Mouse (Mus musculus): ENCODE measurements around the gene Mpped2.

Gene Mpped2

DNA sequence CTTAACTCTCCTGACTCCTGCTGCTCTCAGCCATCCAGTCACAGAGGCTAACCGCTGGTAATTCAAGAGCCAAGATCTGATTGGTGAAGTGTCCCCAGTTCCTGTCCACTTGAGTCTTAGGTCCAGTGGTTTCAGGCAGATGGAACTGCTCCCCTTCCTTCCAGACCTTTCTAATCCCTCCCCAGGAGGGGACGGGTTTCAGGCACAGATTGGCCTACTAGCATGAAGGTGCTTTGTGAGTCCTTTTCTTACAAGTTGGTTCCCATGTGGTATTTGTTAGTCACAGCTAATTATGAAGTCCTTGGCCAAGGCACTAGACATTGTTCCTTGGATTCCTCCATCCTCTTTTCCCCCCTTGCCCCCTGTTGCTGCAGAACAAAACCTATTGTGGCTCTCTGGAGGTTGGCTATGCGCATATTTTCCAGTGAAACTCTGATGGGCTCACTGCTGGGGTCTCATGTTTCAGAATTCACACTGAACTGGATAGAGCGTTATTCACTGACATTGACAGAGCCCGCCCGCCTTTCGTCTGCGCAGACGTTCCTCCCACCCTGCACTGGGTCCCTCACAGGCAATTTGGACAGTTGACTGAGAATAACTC lies 163.4 kb downstream of the Mpped2 start:
- CTCF ChIA-PET = no interaction called here

DNA sequence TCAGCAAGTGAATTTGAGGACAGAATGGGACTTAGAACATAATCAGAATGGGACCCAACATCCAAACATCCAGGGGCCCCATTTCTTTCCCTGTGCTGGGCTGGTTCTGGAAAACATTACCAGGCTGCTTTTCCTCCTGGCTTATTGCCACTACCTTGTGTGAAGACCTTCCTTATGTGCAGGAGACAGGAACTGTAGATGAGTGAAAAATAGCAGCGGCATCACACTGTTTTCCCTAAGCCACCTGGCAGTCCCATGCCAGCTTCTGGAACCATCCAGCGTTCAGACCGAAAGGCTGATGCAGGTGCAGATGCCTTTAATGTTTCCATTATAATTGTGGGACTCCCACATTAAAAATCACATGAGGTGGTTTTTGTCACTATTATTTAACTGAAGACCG lies 164.2 kb downstream of the Mpped2 start:
- CTCF ChIA-PET = no interaction called here

DNA sequence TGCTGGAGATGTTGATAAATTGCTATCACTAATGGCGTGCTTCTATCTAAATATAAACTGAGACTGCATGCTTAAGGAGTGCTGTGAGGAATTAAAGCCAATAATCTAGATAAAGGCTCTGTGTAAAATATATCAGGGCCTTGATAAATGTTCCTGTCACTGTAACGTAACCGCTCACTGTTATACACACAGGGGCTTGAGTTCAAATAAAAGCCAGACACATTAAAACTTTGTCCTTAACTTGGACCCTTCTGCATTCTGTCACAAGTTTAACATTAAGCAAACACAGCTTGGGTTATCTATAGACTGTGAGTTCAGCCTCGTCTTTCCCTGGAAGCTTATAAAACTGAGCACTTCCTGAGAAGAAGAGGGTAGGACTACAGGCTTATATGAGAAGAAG lies 164.6 kb downstream of the Mpped2 start:
- CTCF ChIA-PET = no interaction called here

DNA sequence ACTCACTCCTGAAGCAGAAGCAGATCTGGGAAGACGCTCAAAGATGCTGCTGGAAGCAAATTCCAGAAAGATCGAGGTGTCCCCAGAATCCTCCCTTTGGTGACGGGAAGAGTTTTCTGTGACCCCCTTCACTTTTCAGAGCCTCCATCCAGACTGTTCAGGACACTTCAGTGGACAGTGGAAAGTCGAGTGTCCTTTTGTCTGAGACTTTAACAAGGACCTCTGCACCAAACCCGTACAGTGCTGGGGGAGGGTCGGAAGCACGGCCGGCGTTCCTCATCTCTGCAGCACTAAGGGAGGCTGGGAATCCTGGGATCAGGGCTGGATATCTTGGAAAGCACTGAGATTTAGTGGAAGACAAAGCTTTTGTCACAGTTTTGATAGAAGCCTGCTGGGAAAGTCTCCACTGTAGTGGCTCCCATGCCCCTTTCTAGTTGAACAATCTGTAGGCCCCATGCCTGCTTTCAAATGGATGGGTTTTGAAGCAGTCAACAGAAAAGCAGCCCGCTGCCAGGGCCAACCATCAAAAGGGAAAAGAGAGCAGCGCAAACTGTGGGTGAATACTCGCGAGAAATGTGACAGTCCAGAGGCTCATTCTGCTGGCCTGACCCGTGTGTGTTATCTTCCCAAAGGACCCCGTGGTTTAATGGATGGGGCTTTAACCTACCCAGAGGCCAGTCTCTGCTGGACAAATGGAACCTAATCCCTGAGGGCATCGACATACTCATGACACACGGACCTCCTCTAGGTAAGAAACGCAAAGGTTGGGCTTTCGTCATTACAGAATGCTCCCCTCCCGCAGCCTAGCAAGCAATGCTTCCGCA lies 168.0 kb downstream of the Mpped2 start:
- CTCF ChIA-PET = no interaction called here

DNA sequence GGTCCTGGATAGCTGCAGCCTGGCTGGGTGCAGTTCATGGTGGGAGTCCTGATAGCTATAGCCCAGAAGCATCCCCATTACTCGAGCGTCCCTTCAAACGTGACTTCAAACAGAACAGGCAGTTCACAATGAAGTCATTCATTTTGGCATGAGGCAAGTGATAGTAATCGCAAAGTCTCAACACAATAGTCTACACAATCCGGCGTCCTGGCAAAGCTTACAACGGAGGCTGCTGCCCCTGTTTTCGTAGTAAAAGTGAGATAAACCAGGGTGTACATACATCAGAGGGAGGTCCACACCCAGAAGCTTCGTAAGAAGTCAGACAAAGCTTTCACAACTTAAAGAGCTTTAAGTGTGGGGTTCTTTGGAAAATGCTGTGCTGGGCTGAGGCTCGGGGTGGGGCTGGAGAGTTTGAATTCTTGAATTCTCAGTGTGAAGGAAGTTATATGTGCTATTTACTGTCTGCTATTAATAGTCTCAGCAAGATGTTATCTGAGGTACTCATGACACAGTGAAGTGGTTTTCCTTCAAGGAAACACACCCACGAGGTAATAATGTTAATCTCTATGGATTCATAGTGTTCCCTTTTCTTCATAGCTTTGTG lies 170.1 kb downstream of the Mpped2 start:
- CTCF ChIA-PET = no interaction called here

DNA sequence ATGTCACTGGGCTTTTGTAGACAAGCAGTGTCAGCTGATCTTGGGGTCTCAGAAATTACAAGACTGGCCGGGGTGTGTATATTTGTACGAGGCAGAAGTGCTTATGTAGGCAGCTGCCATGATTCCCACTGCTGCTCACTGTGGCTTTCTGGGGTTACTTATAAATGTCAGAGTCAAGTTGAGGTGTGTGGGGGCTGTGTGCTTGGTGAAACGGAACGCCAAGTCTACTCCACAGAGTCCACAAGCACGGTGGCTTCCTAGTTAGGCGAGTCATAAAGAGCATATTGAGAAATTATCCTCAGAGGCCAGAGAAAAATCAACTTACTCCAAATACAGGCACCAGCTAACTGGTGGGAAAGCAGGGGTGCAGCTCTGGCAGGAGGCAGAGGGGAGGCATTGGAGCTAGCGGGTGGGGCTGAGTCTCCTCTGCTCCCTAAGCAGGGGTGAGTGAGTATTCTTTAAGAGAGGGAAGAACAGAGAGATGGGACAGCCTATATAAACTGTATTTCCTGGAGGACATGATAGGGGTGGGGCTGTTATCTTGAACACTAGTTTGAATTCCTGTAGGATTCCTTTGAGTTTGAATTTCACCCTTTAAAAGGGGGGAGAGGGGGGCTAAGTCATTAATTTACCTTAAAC lies 172.2 kb downstream of the Mpped2 start:
- CTCF ChIA-PET = no interaction called here

DNA sequence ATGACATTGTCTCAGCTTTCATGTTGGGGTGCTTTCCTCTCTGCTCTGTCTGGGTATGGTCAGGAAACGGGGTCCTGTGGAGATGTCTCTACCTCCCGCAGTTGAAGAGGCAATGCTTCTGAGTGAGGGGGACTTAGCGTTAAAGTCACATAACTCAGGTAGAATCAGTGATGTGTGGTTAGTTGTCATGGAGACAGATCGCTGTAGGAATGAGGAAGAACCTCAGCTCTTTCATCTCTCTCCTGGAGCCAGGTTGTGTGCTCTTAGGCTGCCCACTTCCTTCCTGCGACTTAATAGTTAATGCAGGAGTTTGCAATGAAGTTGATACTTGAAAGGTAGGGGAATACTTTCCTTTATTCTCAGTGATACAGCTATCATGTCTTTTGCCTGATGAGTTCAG lies 173.2 kb downstream of the Mpped2 start:
- CTCF ChIA-PET = no interaction called here

DNA sequence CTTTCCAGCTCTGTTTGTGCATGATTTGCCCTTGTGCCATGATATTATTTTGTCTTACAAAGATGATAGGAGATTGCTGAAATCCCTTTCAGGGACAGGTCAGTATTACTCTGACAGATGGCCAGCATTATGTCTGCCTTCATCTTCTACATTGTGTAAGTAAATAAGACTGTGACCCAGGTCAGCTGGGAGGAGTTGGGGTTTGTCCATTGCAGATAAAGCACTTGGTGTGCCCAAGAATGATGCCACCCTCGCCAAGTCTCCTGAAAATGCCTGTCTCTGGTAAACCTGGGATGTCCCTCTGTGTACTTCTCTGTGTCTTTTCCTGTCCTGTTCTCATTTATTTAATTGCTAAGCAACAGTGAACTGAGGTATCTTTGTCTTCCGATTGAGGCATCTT lies 177.8 kb downstream of the Mpped2 start:
- CTCF ChIA-PET = no interaction called here

DNA sequence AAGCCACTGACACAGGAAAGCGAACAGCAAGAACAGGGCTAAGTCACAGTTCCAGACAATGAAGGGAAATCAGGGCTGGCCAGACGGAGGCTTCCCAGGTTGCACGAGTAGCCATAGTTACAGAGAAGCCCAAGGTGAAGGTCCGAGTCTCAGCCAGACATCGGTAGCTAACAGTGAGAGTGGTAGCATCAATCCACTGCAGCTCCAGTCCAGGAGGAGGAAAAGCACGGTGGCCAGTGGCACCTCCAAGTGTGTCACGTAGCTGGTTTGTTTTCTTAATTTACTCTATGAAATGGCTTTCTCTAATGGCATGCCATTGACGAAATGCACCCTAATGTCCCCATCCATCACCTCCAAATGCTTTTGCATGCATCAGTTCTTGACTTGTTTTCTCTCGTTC lies 180.1 kb downstream of the Mpped2 start:
- CTCF ChIA-PET = no interaction called here

DNA sequence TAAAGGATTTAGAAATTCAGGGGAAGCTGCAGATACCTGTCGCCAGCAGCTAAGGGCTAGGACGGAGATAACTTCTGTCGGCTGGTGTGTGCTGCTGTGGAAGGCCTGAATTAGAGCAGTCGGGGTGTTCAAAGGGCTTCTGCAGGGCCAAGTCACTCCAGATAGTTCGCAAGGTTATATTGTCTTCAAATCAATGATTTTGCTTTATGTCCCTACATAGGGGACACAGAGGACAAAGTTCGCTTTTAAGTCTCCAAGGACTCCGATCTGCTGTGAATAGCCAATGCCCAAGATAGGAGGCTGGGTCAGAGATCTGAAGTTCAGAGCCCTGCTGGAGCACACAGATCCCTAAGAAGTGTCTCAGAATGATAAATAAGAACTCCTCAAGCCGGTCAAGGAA lies 190.3 kb downstream of the Mpped2 start:
- CTCF ChIA-PET = no interaction called here

DNA sequence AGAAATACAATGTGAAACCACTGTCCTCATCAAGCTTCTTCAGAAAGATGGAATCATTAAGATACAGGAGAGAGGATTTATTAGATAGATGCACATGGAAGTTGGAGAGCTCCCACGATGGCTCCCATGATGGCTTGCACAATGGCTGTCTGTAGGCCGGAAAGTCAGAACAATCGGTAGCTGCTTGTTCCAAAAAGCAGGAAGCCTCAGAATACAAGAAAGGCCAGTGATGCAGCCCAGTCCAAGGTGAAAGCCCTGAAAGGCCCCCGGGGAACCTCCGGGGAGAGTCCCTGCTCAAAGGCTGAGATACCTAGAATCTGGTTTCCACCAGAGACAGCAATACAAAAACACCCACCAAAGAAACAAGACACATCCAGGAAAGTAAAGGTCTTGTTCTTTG lies 195.1 kb downstream of the Mpped2 start:
- CTCF ChIA-PET = no interaction called here

DNA sequence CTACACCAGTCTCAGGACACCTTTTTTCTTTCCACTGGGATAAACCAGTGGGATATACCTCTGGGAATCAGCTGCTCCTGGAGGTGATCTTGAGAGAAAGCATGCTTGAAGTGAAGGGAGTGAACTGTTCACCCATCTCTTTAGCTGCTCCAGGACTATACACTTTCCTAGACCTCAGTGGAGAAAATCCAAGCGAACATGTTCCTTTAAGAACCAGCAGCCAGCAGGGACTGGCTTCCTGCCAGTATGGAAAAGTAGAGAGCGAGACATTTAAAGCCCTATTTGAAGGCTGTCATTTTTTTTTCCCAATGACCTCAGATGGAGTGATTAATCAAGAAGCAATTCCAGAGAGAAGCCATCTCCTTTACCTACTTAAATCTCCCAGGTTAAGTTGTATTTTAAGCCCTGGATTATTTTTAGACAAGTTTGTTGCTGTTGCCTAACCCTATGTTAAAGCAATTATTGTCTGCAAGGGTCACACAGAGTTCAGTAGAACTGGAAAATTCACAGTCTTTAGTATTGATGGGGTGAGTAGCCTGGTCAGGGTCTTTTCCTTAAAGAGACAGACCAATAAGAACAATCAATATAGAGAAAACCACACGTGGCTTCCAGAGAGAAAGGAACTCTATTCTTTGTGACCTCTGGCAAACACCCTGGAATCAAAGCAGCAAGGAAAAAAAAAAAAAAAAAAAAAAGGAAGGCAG lies 196.4 kb downstream of the Mpped2 start:
- CTCF ChIA-PET = no interaction called here

DNA sequence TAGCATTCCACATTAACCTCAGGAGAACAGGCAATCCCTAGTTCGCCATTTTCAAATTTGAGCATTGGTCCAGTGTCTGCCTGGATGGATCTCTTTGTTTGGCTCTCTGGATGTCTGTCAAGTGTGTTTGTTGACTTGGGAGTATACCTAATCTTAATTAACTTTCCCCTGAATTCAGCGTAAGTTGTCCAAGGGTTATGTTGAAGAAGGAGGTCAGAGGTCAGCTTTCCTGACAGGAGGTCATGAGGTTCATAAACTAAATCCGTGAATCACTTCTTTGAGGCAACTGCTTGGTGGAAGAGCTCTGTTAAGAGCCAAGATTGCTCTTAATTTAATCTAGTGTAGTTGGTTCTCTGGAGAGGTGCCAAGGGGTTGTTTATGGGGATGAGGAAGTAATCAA lies 200.3 kb downstream of the Mpped2 start:
- CTCF ChIA-PET = no interaction called here

DNA sequence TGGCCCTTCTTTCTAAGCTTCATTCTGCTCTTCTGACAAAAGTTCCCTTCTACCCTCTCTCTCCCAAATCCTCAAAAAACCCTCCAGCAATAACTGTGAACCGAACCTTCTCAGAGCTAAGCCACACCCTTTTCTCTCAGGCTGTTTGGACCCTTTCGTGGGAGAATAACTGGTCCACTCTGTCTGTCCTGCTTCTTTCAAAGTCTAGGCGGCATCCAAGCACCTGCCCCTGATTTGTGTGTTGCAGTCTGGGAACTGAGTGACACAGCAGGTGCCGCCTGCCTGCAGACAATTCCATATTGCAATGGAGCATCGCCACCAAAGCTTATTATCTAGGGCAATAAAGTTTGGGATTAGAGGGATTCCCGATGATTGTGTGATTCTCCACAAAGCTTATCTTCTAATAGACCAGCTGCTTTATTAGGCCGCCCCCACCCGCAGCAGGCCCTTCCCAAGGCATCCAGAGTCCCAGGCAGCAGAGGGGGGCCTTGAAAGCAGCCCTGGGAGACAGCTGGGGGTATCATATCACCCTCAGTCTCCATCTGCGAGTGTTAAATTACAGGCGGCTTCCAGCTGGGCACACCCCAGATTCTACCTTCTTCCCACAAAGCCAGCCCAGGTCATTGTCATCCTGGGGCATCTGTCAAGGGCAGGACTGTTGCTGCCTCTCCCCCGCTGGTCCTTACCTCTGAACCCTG lies 202.4 kb downstream of the Mpped2 start:
- CTCF ChIA-PET = no interaction called here

DNA sequence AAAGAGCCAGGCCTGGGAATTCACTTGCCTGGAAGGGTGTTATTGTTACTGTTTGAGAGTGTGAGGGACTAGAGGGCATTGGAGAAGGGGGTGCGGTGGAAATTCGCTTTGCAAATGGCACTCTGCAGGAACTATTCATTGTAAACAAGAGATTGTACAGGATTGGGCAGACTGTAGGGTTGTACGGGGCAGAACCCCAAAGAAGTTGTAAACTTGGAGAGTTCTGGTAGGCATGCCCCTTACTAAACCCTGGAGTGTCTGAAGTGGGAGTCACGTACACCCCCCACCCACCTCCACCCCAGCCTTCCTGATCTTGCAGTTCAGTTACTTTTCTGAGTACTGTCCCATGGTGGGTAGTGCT lies 202.9 kb downstream of the Mpped2 start:
- CTCF ChIA-PET = no interaction called here

DNA sequence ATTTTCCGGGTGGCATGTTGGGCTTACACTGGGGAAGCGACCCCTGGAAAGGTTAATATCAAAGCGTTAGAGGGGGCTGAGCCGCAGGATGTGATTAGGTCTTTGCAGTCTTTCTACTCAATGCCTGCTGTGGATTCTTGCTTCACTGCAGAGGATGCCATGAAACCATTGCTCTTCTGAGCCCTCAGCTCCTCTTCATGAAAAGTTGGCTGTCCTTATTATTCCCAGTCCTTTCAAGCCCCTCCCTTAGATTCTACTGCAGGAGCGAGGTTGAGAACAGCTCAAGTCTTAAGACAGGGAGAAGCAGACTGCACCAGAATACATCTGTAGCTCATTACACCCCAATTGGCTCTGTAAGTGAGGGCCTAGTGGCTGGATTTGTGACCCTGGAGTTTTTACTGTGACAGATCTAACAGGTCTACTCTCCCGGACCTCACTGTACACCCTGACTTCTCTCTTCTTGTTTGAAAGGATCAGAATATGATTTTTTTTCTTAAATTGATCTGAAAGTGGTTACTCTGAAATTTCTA lies 218.9 kb downstream of the Mpped2 start:
- CTCF ChIA-PET = no interaction called here

Measured in spleen, embryonic (tissue).